Comparison of ENCODE assay signal across 17 mouse cellular contexts in genomic region chr4:119859454-119859853, GRCm38 (mm10).
DNase-seq lines count a peak whose midpoint lies in the region; ATAC-seq lines count a peak whose summit lies in the region.
"Had no signal": no experiment of that assay in that cellular context is flagged by ENCODE, and none has a peak within 500 bp of the region (broad histone marks: within the 10 kb centered on the region; RNA-seq: fewer than 3 reads in every experiment).

No protein-coding gene starts in this region.

- no peaks in the 10 kb centered on the region for H3K27me3 ChIP-seq in lung, embryonic 15.5 days
- H3K27me3 ChIP-seq: embryonic facial prominence, embryonic 12.5 days; hindbrain, embryonic 13.5 days; neural tube, embryonic 12.5 days; Patski had no signal

- 32% methylated on average over 4 of the region's 4 CpGs for WGBS in lung, embryonic 15.5 days

- ATAC-seq in lung, embryonic 15.5 days (ENCODE audit: borderline replicate concordance, extremely low read depth, low FRiP score, low TSS enrichment) = 0 out of 2 replicates have a peak, but pooled peaks have one; percentile 41
- ATAC-seq: activated CD4-positive, CD25-positive, alpha-beta regulatory T cell, adult 4 months; forebrain, embryonic 16.5 days; Patski had no signal

- no peak overlapping the region for H3K9ac ChIP-seq in lung, embryonic 15.5 days
- H3K9ac ChIP-seq: embryonic facial prominence, embryonic 12.5 days; hindbrain, embryonic 13.5 days; limb, embryonic 13.5 days; liver, embryonic 14.5 days; neural tube, embryonic 12.5 days had no signal

- H3K9me3 ChIP-seq in lung, embryonic 15.5 days = no peaks in the 10 kb centered on the region
- H3K9me3 ChIP-seq: embryonic facial prominence, embryonic 12.5 days; hindbrain, embryonic 13.5 days; limb, embryonic 13.5 days; neural tube, embryonic 12.5 days had no signal

- H3K27ac ChIP-seq in lung, embryonic 15.5 days = no peak overlapping the region
- H3K27ac ChIP-seq: embryonic facial prominence, embryonic 12.5 days; hindbrain, embryonic 13.5 days; limb, embryonic 13.5 days; liver, embryonic 14.5 days; neural tube, embryonic 12.5 days; stomach, postnatal 0 days had no signal

- H3K4me2 ChIP-seq in lung, embryonic 15.5 days = no peak overlapping the region
- H3K4me2 ChIP-seq: embryonic facial prominence, embryonic 12.5 days; hindbrain, embryonic 13.5 days; limb, embryonic 13.5 days; neural tube, embryonic 12.5 days had no signal

- no peak overlapping the region for H3K4me3 ChIP-seq in lung, embryonic 15.5 days
- H3K4me3 ChIP-seq: embryonic facial prominence, embryonic 12.5 days; hindbrain, embryonic 13.5 days; limb, embryonic 13.5 days; neural tube, embryonic 12.5 days had no signal

- DNase-seq in gastrocnemius, adult 18-20 months (ENCODE audit: low spot score) = peak; percentile 46
- no peak for DNase-seq in gastrocnemius, postnatal 14 days
- peak; percentile 8 for DNase-seq in kidney, adult 11 months
- DNase-seq in kidney, adult 9 months = no peak
- DNase-seq in lung, postnatal 36 days = peak; percentile 57
- no peak for DNase-seq in Muller cell, postnatal 12 days (ENCODE audit: inconsistent ontology term)
- DNase-seq: kidney, postnatal 10 days had no signal

- H3K36me3 ChIP-seq in lung, embryonic 15.5 days = no peaks in the 10 kb centered on the region
- H3K36me3 ChIP-seq: embryonic facial prominence, embryonic 12.5 days; hindbrain, embryonic 13.5 days; limb, embryonic 13.5 days; neural tube, embryonic 12.5 days had no signal

- intact Hi-C loops in gastrocnemius, postnatal 14 days (cut with DNase I; ENCODE audit: low total_unique reads) = no loop called here

- H3K4me1 ChIP-seq in lung, embryonic 15.5 days = peaks cover 27% of the 10 kb centered on the region
- H3K4me1 ChIP-seq: neural tube, embryonic 12.5 days had no signal

Comparison
In these comparisons a context has a peak if more than half of its experiments do, and no peak if none do; other contexts are left out.
1. DNase-seq: peak in gastrocnemius, adult 18-20 months (single experiment), kidney, adult 11 months (single experiment) and lung, postnatal 36 days (single experiment); none in gastrocnemius, postnatal 14 days (single experiment), kidney, adult 9 months (single experiment) and Muller cell, postnatal 12 days (single experiment).